Mouse (Mus musculus): ENCODE results near the gene Mrps25.

The Mrps25 gene

DNA sequence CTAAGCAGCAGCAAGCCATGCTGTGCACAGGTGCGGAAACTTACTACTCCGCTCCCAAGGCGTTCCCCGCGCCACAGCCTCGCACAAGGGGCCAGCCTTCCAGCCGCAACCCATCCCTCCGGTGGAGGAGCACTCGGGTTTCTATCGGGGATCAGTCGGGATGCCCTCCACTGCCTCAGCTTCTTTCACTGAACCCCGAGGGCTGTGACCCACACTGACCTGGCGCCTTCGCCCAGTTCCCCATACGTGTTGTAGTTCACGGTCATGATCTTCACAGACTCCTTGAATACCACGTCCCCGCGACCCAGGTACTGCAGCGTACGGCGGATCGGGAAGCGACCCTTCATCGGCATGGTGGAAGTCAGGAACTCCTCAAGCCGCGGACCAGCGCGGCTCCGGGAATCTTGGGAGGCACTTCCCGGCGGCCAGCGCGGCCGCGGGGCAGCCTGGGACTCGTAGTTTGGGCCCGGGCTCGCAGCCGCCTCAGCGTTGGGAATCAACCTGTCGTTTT, at the start of gene Mrps25:
Gene Mrps25, minus strand, starts transcription at position 413 of the 511 bp plus-strand sequence.
- DNase-seq (ENCODE audit: low read depth): peak; percentile 46

DNA sequence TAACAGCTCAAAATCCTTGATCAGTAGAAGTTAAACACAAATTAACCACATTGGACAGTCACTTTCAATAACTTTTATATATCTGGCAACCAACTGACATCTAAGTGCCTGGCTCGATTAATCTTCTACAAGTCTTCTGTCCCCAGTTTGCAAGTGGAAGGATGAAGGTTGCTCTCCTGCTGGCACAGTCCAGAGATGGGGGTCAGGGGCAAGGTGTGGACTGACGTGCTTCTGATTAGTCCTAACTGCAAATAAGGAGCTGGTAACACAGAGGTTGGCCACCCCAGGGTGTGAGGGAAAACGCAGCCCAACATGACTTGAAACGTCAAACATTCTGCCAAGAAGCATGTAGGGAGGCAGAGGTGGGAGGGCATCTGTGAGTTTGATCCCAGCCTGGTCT, 47.9 kb upstream of the Mrps25 start:
- no peak for DNase-seq (ENCODE audit: low read depth)

DNA sequence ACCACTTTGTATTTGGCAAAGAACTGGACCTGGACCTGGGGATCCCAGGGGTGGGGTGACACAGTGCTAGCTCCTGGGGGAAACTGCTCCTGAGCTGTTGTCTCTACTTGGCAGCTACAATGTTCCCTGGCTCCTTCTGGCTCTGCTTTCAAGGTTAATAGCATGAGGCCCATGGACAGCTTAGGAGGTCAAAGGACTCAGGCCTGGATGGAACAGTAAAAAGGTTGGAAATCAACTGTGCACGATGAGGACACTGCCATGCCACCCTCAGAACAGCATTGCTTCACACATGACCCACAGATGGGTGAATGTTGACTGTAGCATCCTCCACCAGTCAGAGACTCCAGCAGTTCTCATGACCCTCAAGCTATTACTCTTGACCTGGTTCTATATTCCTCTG, 47.5 kb upstream of the Mrps25 start:
- no peak for DNase-seq (ENCODE audit: low read depth)

DNA sequence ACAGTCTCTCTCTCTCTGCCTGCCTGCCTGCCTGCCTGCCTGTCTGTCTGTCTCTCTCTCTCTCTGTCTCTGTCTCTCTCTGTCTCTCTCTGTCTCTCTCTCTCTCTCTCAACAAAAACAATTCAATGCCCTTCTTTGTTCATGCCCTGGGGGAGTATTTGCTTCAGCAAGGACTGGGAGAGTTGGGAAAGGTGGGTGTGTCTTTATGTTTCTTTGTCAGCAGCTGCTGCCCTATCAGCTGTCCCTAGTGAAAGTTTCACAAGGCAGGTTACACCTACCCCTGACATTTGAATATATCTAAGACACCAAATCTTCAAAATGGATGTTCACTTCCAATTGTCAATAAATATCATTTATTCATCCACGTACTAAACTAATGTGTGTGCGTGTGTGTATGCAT, 45.8 kb upstream of the Mrps25 start:
- DNase-seq (ENCODE audit: low read depth): no peak

DNA sequence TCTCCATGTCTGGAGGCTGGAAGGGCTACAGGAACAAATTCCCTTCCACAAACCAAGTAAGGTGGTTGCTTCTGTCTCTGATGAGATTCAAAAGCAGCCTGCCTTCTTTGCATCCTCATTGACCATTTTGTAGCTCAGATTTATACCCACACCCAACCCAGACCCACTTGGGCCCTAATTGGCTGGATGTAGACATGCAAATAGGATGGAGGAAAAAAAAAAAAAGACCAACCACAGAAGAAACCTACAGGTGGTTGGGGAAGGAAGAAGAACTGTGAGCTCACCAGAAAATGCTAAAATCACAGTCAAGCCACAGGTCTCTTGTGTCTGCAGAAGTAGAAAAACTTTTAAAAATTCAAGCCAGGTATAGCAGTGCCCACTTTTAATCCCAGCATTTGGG, 45.3 kb upstream of the Mrps25 start:
- no peak for DNase-seq (ENCODE audit: low read depth)

DNA sequence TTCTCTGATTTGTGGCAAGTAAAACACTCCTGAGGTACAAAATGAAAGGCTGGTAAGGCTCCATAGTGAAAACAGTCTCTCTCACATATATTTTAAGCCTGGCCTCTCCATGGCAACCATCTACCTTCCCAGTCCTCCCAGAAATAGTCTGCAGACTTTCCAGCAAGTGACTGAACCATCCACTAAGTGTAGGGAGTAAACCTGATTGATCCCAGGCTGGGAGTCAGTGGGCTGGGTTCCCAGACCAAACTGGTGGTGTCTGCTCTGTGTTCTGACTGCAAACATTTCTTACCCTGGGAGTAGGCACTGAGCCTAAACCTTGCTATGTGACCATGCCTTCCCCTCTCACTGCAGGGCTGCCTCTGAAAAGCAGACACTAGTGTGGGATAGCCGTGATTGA, 41.1 kb upstream of the Mrps25 start:
- no peak for DNase-seq (ENCODE audit: low read depth)

DNA sequence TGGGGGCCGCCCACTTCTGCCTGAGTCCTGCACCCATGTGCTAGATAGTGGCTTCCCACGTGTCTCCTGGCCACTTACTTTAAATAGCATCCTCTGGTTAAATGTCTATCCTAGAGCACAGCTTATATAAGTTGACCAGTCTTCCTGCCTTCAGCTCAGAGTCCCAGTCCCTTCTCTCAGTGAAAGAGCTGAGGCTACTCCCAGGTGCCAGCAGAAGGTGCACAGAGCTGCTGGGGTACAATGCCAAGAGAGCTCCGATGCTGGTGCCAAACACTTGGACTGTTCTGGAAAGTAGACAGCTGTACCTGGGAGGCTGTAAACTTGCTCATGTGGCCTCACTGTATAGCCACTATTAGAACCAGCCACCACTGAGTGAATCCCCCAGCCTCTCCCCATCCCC, 38.2 kb upstream of the Mrps25 start:
- DNase-seq (ENCODE audit: low read depth): no peak

DNA sequence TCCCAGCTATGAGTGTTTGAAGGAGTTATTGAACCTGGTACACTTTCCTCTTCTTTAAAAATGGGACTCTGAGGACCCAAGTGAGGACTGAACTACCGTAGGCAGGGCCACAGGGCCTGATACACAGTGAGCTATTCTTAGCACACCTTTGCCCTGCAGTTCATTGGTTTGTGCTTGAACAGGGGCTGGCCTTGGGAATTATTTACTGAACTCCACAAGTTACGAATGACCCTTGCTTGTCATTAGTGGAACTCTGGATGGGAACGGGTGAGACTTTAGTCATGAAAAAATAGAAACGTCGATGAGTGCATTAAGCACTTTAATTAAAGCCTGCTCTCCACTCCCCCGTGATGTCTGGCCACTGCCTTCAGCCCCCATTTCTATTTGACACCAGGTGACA, 37.8 kb upstream of the Mrps25 start:
- no peak for DNase-seq (ENCODE audit: low read depth)

DNA sequence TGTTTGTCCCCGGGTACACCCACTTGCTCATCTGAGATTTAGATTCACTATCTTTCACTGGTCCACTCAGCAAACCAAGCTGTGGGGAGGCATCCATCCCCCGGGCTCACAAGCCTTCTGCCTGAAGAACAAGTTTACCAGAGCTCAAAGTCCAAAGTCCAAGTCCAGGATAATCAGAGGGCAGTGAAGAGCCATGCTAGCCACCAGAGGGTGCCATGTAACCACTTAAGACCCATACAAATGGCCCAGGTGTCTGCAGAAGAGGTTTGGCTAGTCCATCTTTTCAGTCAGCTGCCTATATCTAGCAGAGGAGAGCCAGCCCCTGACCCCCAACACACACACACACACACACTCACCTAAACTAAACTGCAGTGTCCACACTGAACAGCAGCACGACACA, 35.6 kb upstream of the Mrps25 start:
- DNase-seq (ENCODE audit: low read depth): peak; percentile 24

DNA sequence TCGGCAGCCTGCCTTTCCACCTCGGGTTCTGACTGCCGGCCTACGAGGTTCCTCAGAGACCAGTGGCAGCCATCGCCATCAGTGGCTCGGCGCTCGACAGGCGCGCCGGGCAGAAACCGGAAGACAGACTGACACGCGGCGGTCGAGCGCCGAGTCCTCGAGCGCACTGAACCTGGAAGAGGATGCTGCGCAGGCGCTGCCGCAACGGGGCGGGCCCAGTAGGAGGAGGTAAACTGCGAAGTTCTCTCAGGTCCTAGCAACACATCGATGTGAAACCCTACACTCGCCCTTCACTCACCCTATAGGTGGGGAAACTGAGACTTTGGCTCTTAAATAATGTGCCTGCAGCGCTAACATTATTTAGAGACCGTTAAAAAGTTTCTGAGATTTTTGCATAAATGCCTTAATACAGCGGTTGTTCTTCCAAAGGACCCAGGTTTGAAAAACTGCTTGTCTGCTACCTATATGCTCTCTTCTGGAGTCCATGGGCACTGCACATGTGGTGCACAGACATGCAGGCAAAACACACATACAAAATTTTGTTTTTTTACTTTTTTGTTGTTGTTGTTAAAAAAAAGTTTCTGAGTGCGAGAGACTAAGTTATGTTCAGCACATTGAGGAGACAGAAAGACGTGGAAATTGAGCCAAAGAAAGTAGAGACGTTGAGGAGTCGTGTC, 31.1 kb upstream of the Mrps25 start, which contains the start of gene Rbsn:
Gene Rbsn, minus strand, starts transcription at position 153 of the 677 bp plus-strand sequence.
- DNase-seq (ENCODE audit: low read depth): peak; percentile 96

DNA sequence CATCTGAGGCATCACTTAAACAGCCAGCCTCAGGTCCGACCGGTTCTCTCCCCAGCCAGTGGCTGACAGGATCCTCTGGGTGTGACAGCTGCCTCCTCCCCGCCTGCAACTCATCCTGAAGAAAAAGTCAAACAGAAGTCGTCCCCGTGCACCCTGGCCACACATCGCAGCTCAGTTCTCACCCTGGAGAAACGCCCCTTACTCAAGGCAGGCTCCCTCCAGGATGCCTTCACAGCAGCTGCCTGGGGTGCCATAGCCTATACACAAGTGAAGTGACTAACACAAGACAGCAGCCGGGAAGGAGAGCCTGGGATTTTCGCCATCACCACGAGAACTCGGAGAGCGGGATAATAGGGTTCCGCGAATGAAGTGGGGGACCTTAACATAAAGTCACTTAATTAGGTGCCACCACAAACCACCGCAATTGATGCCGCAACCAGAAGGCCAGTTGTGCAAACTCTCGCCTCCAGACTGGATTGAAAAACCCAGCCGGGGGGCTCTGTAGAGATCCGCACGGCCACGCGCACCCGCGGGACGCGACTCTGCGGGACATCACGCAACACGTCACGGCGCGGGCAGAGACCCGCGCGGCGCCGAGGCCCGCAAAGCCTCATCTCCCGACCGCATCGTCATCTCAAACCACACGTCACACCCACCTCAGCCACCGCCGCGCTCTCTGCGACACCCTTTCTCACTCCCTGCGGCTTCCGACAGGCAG, 30.4 kb upstream of the Mrps25 start:
- no peak for DNase-seq (ENCODE audit: low read depth)

DNA sequence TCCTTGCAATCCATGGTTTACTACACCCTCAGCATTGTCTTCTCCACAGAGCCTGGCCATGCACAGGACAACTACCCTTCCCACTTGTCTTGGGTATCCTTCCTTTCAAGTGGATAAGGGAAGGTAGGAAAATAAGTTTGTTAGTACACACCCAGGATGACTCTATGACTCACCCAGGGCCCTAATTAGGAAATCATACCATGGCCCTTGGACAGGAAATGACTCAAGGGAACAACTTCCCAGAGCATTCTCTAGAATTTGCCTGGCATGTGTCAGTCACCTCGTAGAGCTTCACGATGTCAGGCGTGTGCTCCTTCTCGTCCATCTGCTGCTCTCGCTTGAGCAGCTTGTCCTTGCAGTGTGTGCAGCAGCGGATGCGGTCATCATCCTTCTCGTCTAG, 15.6 kb upstream of the Mrps25 start:
- no peak for DNase-seq (ENCODE audit: low read depth)

DNA sequence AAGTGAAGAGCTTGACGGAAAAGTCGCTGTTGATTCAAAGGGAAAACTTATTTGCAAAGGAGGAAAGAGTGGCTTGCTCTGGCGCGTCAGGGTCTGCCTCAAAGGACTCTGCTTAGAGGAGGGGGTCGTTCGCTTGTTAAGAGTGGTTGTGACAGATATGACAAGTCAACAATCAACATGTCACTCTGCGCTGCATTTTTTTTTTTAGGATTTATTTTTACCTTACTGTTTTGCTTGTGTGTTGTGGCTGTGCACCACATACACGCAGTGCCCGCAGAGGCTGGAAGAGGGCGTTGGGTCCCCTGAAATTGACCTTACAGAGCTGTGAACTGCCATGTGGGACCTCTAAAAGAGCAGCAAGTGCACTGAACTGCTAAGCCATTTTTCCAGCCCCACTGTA, 345 bp upstream of the Mrps25 start:
- DNase-seq (ENCODE audit: low read depth): no peak

DNA sequence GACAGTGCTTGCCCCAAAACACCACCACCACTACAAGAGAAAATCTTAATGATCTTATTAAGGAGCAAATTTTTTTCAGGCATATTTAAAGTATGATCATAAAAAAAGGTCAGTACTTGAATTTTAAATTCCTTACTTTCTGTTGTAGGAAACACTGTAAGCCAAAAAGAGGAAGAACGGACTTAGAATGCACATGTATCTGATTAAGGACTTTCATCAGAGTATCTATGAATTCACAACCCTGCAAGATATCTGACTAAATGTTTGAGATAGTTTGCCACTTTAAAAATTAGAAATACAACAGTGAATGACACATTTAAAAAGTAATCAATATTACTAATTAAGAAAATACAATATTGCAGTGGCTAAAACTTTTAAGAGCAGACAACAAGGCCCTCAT, 7.4 kb downstream of the Mrps25 start:
- no peak for DNase-seq (ENCODE audit: low read depth)

DNA sequence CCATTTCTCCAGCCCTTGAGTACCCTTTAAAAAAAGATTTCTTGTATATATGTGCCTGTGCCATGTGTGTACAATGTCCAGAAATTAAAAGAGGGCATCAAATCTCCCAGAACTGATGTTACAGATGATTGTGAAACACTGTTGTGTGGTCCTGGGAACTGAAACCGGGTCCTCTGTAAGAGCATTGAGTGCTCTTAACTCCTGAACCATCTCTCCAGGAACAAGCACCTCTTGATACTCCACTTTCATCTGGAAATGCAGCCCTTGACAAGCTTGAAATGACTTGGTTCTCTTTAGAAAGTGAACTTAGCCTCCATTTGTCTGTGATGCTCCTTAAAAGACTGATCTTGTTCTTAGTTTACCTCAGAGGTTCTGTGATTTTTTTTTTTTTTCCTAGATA, 21.1 kb downstream of the Mrps25 start:
- no peak for DNase-seq (ENCODE audit: low read depth)

DNA sequence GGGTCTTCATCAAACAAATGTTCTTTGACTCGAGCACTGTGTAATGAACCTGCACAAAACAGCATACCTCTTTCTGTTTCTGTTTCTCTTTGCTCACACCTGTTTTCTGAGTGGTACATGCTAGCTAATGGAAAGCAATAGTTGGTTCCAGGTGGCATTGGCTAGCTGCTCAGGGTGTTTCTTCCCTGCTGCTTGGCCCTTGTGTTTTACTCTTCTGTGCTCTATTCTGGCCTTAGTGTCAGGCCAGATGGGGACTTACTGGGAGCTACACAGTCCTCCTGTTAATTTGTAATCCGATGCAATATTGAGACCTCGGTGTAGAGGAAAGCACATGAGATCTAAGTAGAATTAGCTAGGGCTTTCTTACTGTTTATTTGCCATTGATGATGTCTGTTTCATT, 25.0 kb downstream of the Mrps25 start:
- DNase-seq (ENCODE audit: low read depth): no peak

DNA sequence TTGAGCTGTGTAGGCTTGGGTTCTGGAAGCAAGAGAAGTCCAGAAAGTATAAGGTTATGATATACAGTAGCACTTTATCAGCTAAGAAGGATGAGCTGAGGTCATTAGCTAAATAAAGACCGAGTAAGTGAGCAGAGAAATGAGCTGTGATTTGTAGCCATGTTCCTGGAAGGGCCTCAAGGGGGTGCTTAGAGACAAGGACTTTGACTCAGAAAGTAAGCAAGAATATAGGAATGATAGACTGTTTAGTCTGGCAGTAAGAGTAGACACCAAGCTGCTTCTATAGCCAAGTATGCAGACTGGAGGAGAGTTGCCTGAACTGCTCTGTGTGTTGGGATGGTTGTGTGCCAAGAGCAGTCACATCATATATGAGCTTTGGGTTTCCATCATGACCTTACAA, 30.1 kb downstream of the Mrps25 start:
- no peak for DNase-seq (ENCODE audit: low read depth)

DNA sequence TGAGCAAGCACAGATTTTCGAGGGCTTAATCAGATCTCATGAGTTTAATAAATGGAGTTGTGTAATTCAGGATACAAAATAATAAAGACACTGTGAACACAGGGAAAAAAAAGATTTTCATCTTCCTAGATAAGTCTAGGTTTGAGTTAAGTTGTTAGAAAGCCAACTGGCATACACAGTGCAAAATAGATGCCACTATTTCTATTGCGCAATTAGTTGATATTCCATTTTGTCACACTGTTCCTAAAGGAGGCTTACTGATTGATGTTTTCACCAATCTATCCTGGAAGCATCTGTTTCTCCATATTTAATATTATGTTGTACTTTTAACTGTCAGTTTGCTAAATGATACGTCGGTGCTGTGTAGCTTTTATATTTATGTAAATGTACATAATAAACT, 38.0 kb downstream of the Mrps25 start:
- no peak for DNase-seq (ENCODE audit: low read depth)

DNA sequence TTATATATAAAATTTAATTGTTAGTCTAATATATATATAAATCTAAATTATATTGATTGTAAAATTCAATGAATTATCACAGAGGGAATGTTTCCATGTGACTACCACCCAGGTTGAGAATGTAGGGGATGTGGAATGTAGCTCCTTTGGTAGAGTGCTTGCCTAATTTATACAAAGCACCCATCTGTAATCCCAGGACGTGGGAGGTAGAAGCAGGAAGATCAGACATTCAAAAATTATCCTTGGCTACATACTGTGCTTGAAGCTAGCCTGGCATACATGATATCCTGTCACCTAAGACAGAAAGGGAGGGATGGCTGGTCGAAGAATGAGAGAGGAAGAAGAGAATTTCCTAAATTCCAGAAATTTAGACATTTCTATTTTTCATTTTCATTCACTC, 47.5 kb downstream of the Mrps25 start:
- no peak for DNase-seq (ENCODE audit: low read depth)

DNA sequence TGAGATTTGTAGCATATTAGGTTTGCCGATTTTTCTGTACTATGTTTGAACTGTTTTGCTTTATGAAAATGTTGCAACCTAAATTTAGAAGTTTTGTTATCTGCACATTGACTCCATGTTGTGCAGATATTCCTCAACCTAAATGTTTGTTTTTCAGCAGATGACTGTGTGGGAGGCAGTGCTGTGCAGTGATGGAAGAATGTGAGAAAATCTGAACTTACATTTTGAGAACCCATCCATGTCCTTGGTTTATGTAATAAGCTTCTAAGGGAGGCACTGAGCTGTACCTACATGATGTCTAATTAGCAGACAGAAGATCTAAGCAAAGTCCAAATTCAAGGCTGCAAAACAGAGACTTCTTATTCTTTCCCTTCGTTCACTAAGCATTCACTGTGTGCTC, 50.2 kb downstream of the Mrps25 start:
- DNase-seq (ENCODE audit: low read depth): no peak

DNA sequence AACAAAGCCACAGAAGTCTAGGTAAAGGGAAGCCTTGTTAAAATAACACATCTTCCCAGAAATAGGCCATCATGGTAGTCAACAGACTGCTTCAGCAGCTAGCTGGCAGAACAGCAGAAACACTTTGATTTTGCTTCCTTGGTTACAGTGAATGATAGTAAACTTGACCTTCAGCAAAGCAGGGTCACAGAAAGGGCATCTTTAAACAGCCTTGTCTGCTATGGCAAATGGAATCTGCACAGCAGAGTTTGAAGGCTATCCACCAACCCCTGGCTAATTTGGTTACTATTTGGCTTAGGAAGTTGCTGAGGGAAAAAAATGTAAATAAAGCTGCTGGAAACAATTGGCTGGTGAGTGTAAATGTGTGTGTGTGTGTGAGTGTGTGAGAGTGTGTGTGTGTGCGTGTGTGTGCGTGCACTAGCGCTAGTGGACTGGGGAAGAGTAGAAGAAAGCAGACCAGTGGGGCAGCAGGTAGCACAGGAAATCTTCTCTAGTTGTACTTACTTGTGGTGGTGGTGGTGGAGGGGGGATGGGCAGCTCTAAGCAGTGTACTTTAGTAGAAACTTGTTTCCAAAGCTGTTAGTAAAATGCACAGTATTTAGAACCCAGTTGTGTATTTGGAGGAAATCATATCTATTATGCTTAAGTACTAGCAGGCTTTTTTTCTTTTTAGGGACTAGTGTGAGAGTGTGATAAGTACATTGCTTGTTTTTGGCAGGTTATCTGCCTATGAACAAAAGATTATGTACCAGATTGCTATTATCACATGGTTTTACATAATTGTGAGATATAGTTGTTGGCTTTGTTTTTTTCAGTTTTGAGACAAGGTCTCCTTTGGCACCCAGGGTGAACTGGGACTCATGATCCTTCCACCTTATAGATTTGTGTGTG, 51.6 kb downstream of the Mrps25 start:
- peak; percentile 37 for DNase-seq (ENCODE audit: low read depth)

DNA sequence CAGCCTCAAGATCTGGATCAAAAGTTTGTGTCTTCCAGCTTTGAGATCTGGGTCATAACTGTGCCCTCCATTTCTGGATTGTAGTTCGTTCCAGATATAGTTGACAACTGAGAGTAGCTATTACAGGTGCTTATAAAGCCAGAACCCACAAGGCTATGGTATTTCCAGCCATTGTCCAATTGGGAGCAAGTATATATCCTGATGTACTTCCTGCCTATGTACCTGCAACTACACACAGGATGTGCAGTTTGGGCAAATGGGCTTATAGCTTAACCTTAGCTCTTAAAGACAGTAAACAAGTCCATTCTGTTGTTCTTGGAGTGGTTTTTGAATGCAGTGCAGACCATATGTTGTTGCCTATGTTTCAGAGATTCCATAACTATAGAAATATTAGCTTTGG, 52.4 kb downstream of the Mrps25 start:
- DNase-seq (ENCODE audit: low read depth): peak; percentile 15
